Comparison of ENCODE assay signal across 24 mouse cellular contexts in genomic region chr11:96711670-96712069, GRCm38 (mm10).
DNase-seq lines count a peak whose midpoint lies in the region; ATAC-seq and TF ChIP-seq lines count a peak whose summit lies in the region.
"Had no signal": no experiment of that assay in that cellular context is flagged by ENCODE, and none has a peak within 500 bp of the region (broad histone marks: within the 10 kb centered on the region; RNA-seq: fewer than 3 reads in every experiment).

No protein-coding gene starts in this region.

- no peak for TF ChIP-seq CTCF in hindbrain, postnatal 0 days (IDR thresholded peaks at IDR 0.05; ENCODE audit: low read depth)
- TF ChIP-seq CTCF in E14TG2a.4 (conservative IDR thresholded peaks at IDR 0.05; ENCODE audit: low read length), result no peak

- H3K9me3 ChIP-seq in hindbrain, embryonic 13.5 days, result no peaks in the 10 kb centered on the region
- no peaks in the 10 kb centered on the region for H3K9me3 ChIP-seq in hindbrain, postnatal 0 days (ENCODE audit: low read length)
- H3K9me3 ChIP-seq in hindbrain, embryonic 16.5 days (ENCODE audit: control insufficient read depth, low read length), result no peaks in the 10 kb centered on the region; the same call in 1 of the 2 replicates
- H3K9me3 ChIP-seq in hindbrain, embryonic 11.5 days (ENCODE audit: control insufficient read depth, low read length), result no peaks in the 10 kb centered on the region
- H3K9me3 ChIP-seq in E14TG2a.4 (ENCODE audit: low read length), result no peaks in the 10 kb centered on the region
- H3K9me3 ChIP-seq in neural tube, embryonic 14.5 days (ENCODE audit: control insufficient read depth, low read length), result no peaks in the 10 kb centered on the region
- H3K9me3 ChIP-seq: embryonic facial prominence, embryonic 15.5 days; heart, embryonic 12.5 days; heart, embryonic 15.5 days; intestine, embryonic 15.5 days had no signal

- no peaks in the 10 kb centered on the region for H3K27me3 ChIP-seq in hindbrain, embryonic 13.5 days
- H3K27me3 ChIP-seq in hindbrain, postnatal 0 days (ENCODE audit: insufficient read depth, low read length), result no peaks in the 10 kb centered on the region
- no peaks in the 10 kb centered on the region for H3K27me3 ChIP-seq in hindbrain, embryonic 16.5 days (replicated peaks; ENCODE audit: control insufficient read depth, insufficient read depth, low read length)
- no peaks in the 10 kb centered on the region; the same call in 1 of the 2 replicates for H3K27me3 ChIP-seq in hindbrain, embryonic 11.5 days (ENCODE audit: control insufficient read depth, insufficient read depth, low read length)
- no peaks in the 10 kb centered on the region for H3K27me3 ChIP-seq in E14TG2a.4 (ENCODE audit: insufficient read depth, low read length)
- no peaks in the 10 kb centered on the region for H3K27me3 ChIP-seq in neural tube, embryonic 14.5 days (ENCODE audit: control insufficient read depth, insufficient read depth, low read length)
- H3K27me3 ChIP-seq: embryonic facial prominence, embryonic 15.5 days had no signal

- no peak for DNase-seq in hindbrain, postnatal 0 days (ENCODE audit: low spot score)
- no peak for DNase-seq in hindbrain, embryonic 11.5 days (ENCODE audit: low spot score)
- no peak for DNase-seq in left cerebral cortex, adult 11 months (ENCODE audit: low spot score)
- DNase-seq: adrenal gland, adult 8-10 months; adrenal gland, postnatal 25 days; B cell, adult 2 months; cerebellum, adult 11-12 months; cerebellum, adult 8-10 months; cerebellum, postnatal 10 days; cerebellum, postnatal 36 days; gastrocnemius, postnatal 25 days; heart, adult 18-20 months; heart, postnatal 10 days; heart, postnatal 4 days had no signal

- H3K27ac ChIP-seq in hindbrain, embryonic 13.5 days, result peak overlapping the region; percentile 65
- H3K27ac ChIP-seq in hindbrain, postnatal 0 days, result no peak overlapping the region
- no peak overlapping the region; the same call in 1 of the 2 replicates for H3K27ac ChIP-seq in hindbrain, embryonic 16.5 days (ENCODE audit: low read depth, low read length)
- no peak overlapping the region for H3K27ac ChIP-seq in hindbrain, embryonic 11.5 days (ENCODE audit: low read depth, low read length)
- peak overlapping the region; percentile 55 for H3K27ac ChIP-seq in neural tube, embryonic 14.5 days (ENCODE audit: low read depth, low read length)
- H3K27ac ChIP-seq: embryonic facial prominence, embryonic 15.5 days; heart, embryonic 15.5 days; intestine, embryonic 15.5 days had no signal

- no peak overlapping the region for H3K4me2 ChIP-seq in hindbrain, embryonic 13.5 days
- H3K4me2 ChIP-seq in hindbrain, postnatal 0 days (ENCODE audit: low read depth, low read length), result no peak overlapping the region
- H3K4me2 ChIP-seq in hindbrain, embryonic 16.5 days (ENCODE audit: low read length), result no peak overlapping the region
- H3K4me2 ChIP-seq in hindbrain, embryonic 11.5 days (replicated peaks; ENCODE audit: low read depth, low read length), result no peak overlapping the region
- no peak overlapping the region for H3K4me2 ChIP-seq in neural tube, embryonic 14.5 days (ENCODE audit: low read depth, low read length)
- H3K4me2 ChIP-seq: embryonic facial prominence, embryonic 15.5 days; heart, embryonic 12.5 days; heart, embryonic 15.5 days; intestine, embryonic 15.5 days had no signal

- no peak overlapping the region for H3K4me3 ChIP-seq in hindbrain, embryonic 13.5 days
- no peak overlapping the region for H3K4me3 ChIP-seq in hindbrain, postnatal 0 days (ENCODE audit: low read length)
- H3K4me3 ChIP-seq in hindbrain, embryonic 16.5 days (ENCODE audit: low read length), result no peak overlapping the region
- H3K4me3 ChIP-seq in hindbrain, embryonic 11.5 days (ENCODE audit: low read depth, low read length), result no peak overlapping the region
- peak overlapping the region; percentile 77; the same call in 1 of the 2 replicates for H3K4me3 ChIP-seq in E14TG2a.4 (replicated peaks; ENCODE audit: low read length)
- no peak overlapping the region for H3K4me3 ChIP-seq in neural tube, embryonic 14.5 days (ENCODE audit: low read depth, low read length)
- H3K4me3 ChIP-seq: embryonic facial prominence, embryonic 15.5 days; heart, embryonic 12.5 days; heart, embryonic 15.5 days; intestine, embryonic 15.5 days had no signal

- no peaks in the 10 kb centered on the region for H3K36me3 ChIP-seq in hindbrain, embryonic 13.5 days
- no peaks in the 10 kb centered on the region for H3K36me3 ChIP-seq in hindbrain, postnatal 0 days (ENCODE audit: insufficient read depth, low read length)
- H3K36me3 ChIP-seq in hindbrain, embryonic 16.5 days (ENCODE audit: control insufficient read depth, insufficient read depth, low read length), result no peaks in the 10 kb centered on the region
- no peaks in the 10 kb centered on the region for H3K36me3 ChIP-seq in hindbrain, embryonic 11.5 days (ENCODE audit: control insufficient read depth, insufficient read depth, low read length)
- no peaks in the 10 kb centered on the region for H3K36me3 ChIP-seq in E14TG2a.4 (ENCODE audit: insufficient read depth, low read length)
- H3K36me3 ChIP-seq in neural tube, embryonic 14.5 days (ENCODE audit: control insufficient read depth, insufficient read depth, low read length), result no peaks in the 10 kb centered on the region
- H3K36me3 ChIP-seq: embryonic facial prominence, embryonic 15.5 days; heart, embryonic 12.5 days; heart, embryonic 15.5 days; intestine, embryonic 15.5 days had no signal

- H3K4me1 ChIP-seq in hindbrain, embryonic 13.5 days (replicated peaks), result peaks cover 30% of the 10 kb centered on the region
- no peaks in the 10 kb centered on the region for H3K4me1 ChIP-seq in hindbrain, postnatal 0 days (ENCODE audit: insufficient read depth, low read length)
- H3K4me1 ChIP-seq in hindbrain, embryonic 16.5 days (ENCODE audit: control insufficient read depth, insufficient read depth, low read depth, low read length), result peaks cover 10% of the 10 kb centered on the region
- peaks cover 8% of the 10 kb centered on the region; the same call in 1 of the 2 replicates for H3K4me1 ChIP-seq in hindbrain, embryonic 11.5 days (replicated peaks; ENCODE audit: control insufficient read depth, insufficient read depth, low read length)
- H3K4me1 ChIP-seq in E14TG2a.4 (replicated peaks; ENCODE audit: low read depth, low read length), result peaks cover 61% of the 10 kb centered on the region
- peaks cover 34% of the 10 kb centered on the region for H3K4me1 ChIP-seq in neural tube, embryonic 14.5 days (ENCODE audit: control insufficient read depth, insufficient read depth, low read length)
- H3K4me1 ChIP-seq: embryonic facial prominence, embryonic 15.5 days; heart, embryonic 12.5 days; heart, embryonic 15.5 days; intestine, embryonic 15.5 days had no signal

- no peak for ATAC-seq in hindbrain, embryonic 13.5 days (ENCODE audit: low FRiP score)
- ATAC-seq in hindbrain, postnatal 0 days, result no peak
- ATAC-seq in hindbrain, embryonic 16.5 days, result peak; percentile 37; the same call in 1 of the 2 replicates
- no peak for ATAC-seq in hindbrain, embryonic 11.5 days (ENCODE audit: low FRiP score)
- peak; percentile 34; the same call in 1 of the 2 replicates for ATAC-seq in neural tube, embryonic 14.5 days (ENCODE audit: low read depth)
- ATAC-seq: activated CD4-positive, CD25-positive, alpha-beta regulatory T cell, adult 4 months; forebrain, embryonic 14.5 days; intestine, embryonic 15.5 days had no signal

- no peak overlapping the region for H3K9ac ChIP-seq in hindbrain, embryonic 13.5 days
- H3K9ac ChIP-seq in hindbrain, postnatal 0 days (replicated peaks; ENCODE audit: low read length), result no peak overlapping the region
- no peak overlapping the region for H3K9ac ChIP-seq in hindbrain, embryonic 16.5 days (ENCODE audit: low read depth, low read length)
- no peak overlapping the region for H3K9ac ChIP-seq in hindbrain, embryonic 11.5 days (ENCODE audit: low read depth, low read length)
- H3K9ac ChIP-seq in neural tube, embryonic 14.5 days (replicated peaks; ENCODE audit: low read depth, low read length), result no peak overlapping the region
- H3K9ac ChIP-seq: embryonic facial prominence, embryonic 15.5 days; heart, embryonic 12.5 days; heart, embryonic 15.5 days; intestine, embryonic 15.5 days had no signal

- WGBS in hindbrain, embryonic 13.5 days, result 86% methylated on average over 7 of the region's 7 CpGs
- 88% methylated on average over 7 of the region's 7 CpGs for WGBS in hindbrain, postnatal 0 days
- WGBS in hindbrain, embryonic 16.5 days, result 82% methylated on average over 7 of the region's 7 CpGs
- 92% methylated on average over 7 of the region's 7 CpGs for WGBS in hindbrain, embryonic 11.5 days
- WGBS in neural tube, embryonic 14.5 days, result 49% methylated on average over 7 of the region's 7 CpGs

Comparison
In these comparisons a context has a peak if more than half of its experiments do, and no peak if none do; other contexts are left out.
1. ATAC-seq: peak in hindbrain, embryonic 16.5 days (single experiment) and neural tube, embryonic 14.5 days (single experiment); none in hindbrain, embryonic 13.5 days (single experiment), hindbrain, postnatal 0 days (single experiment) and hindbrain, embryonic 11.5 days (single experiment).
2. H3K27ac ChIP-seq: peak in hindbrain, embryonic 13.5 days (single experiment) and neural tube, embryonic 14.5 days (single experiment); none in hindbrain, postnatal 0 days (single experiment), hindbrain, embryonic 16.5 days (single experiment) and hindbrain, embryonic 11.5 days (single experiment).